Mouse (Mus musculus): ENCODE results near the gene Mogs. TPM values are rescaled to one million over a fixed set of nuclear protein-coding genes. Genes with fewer than 3 reads are reported as not detected.

The Mogs gene
- 91.9 and 97.3 TPM in 2 replicates for polyA plus RNA-seq (2012; rRNA removed)

DNA sequence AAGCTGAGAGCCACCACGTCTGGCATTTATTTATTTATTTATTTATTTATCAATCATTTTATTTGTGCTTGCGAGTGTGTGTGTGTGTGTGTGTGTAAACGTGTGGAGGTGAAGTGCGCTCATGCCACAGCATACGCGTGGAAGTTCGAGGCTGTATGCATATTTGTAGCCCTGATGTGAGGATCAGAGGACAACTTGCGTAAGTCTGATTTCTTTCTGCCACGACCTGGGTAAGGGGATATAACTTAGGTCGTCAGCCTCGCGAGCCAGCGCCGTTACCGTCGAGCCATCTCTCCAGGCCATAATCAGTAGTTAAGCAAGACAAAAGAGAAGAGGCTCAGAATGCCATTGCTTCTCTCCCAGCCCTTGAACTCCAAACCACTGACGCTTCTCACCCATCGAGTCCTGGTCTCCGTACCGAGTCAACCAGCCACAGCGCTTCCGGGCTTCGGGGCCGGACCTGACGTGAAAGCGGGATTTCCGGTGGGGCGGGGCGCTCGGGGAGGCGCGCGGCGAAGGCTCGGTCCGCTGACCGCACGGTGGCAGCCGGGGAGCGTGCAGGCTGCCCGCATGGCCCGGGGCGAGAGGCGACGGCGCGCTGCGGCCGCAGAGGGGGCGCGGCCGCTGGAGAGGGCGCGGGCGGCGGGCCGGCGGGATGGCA lies at the start of gene Mogs:
Mogs (plus strand) TSS at position 486 of the 661 bp plus-strand sequence.

GRCm38 (mm10) chr6:83070247-83070310 lies 45.2 kb upstream of the Mogs start, which contains the start of gene Tlx2:
TSS of gene Tlx2 (minus strand) at chr6:83070293.

GRCm38 (mm10) chr6:83077630-83078323 lies 37.5 kb upstream of the Mogs start, which contains the start of gene Pcgf1:
TSS of gene Pcgf1 (plus strand) at chr6:83077869.

GRCm38 (mm10) chr6:83086121-83087035 lies 28.9 kb upstream of the Mogs start, which contains the start of gene Lbx2:
TSS of gene Lbx2 (plus strand) at chr6:83086367.

DNA sequence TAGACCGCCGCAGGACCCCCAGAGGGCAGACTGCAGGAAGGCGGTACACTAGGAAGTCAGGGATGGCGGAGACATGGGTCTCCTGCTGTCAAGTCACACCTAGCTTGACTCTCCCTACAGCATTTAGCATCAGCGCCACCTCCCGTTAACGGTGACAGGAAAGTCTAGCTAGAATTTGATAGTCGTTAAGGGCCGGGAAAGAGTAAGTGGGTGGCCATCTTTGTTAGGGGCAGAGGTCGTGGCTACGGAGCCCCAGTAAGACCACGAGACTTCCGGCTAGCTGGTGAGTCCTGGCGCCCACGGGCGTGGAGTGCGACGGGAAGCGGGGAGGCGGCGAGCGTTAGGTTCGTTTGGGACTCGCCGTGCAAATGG lies 14.0 kb upstream of the Mogs start, which contains the start of the genes Ccdc142 and Gm42688:
Ccdc142 (plus strand) TSS at position 286 of the 372 bp plus-strand sequence.
Gm42688 (plus strand) TSS at position 302 of the 372 bp plus-strand sequence.

GRCm38 (mm10) chr6:83108762-83109668 lies 6.3 kb upstream of the Mogs start, which contains the start of gene Mrpl53:
TSS of gene Mrpl53 (plus strand) at chr6:83109040.

GRCm38 (mm10) chr6:83120930-83121862 lies 5.9 kb downstream of the Mogs start, which contains the start of gene Wbp1:
TSS of gene Wbp1 (minus strand) at chr6:83121559.

DNA sequence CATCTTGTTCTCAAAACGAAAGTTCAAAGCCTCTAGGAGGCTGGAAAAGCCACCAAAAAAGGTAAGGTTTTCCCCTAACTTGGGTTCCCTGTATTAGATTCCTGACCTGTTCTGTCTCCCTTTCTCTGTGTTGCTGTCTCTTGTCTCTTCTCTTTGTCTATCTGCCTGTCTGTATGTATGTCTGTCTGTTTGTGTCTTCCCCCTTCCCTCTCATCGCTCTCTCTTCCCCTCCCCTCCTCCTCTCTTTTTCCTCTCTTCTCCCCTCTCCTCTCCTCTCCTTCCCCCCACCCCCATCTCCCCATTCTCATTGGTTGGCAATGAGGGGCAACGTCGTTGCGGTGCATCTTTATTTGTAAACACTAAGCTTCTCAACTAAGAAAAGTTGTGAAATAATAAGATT lies 10.0 kb downstream of the Mogs start, which contains the start of gene Ino80b:
Ino80b (minus strand) TSS at position 101 of the 400 bp plus-strand sequence.

DNA sequence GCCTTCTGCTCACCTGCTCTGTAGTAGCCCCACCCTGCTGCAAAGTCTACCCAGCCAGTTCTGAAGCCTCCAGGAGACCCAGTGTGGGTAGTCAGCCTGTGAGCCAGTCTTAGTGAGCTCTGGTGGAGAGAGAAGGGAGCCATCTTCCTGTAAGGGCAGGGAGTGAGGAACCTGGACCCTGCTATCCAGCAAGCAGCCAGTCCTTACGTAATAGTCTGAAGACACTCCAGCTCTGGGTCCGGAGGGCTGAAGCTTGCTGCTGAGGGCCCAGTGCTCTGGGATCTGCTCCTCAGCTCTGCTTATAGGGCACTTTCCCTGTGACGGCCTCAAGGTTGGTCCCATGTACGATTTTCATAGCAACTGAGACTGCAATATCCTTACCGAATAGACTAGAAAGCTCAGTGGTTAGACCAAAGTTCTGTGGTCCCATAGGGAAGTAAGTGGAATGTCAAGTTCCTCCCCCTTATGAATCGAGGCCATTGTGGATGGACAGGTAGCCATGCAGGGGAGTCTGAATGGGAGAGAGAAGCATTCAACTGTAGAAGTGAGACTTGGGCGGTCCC lies 19.7 kb downstream of the Mogs start, which contains the start of gene Rtkn:
Rtkn (plus strand) TSS at position 513 of the 563 bp plus-strand sequence.

DNA sequence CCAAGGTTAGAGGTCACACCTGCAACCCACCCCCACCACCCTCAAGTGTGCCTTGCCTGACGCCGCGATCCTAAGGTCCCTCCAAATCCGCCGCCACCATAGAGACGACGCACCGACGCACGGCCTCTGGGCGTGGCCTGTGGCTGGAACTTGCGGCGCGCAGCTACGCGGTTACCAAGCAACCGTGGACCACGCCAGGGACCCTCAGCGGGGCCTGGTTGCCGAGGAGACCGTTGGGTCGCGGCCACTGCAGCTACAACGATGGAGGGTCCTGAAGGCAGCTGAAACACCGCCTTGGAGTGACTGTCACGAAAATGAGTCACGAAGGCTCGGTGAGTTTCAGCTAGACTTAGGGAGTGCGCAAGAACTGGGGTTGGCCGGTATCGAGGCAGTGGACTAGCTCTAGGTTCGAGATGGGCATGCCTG lies 41.0 kb downstream of the Mogs start, which contains the start of the genes Wdr54 and 1700003E16Rik:
Wdr54 (minus strand) TSS at position 139 of the 426 bp plus-strand sequence.
1700003E16Rik (plus strand) TSS at position 146 of the 426 bp plus-strand sequence.

GRCm38 (mm10) chr6:83165607-83166242 lies 50.4 kb downstream of the Mogs start, which contains the start of gene Dctn1:
TSS of gene Dctn1 (plus strand) at chr6:83165920.

Other genes with a start within 250 kb of the Mogs start
- 1.1 and 1.6 TPM in 2 replicates for gene Sema4f, start 175.7 kb upstream of the Mogs start, polyA plus RNA-seq (2012; rRNA removed)
- 0.44 and 0.59 TPM in 2 replicates for gene M1ap, start 168.6 kb upstream of the Mogs start, polyA plus RNA-seq (2012; rRNA removed)
- gene Dok1, start 82.0 kb upstream of the Mogs start, polyA plus RNA-seq (2012; rRNA removed) = 11.9 and 13.7 TPM in 2 replicates
- 5.0 and 5.3 TPM in 2 replicates for gene Loxl3, start 81.3 kb upstream of the Mogs start, polyA plus RNA-seq (2012; rRNA removed)
- 746 and 821 TPM in 2 replicates for gene Aup1, start 61.0 kb upstream of the Mogs start, polyA plus RNA-seq (2012; rRNA removed)
- gene Htra2, start 60.2 kb upstream of the Mogs start, polyA plus RNA-seq (2012; rRNA removed) = 51.6 and 61.4 TPM in 2 replicates
- 25.8 and 29.2 TPM in 2 replicates for gene Dqx1, start 57.7 kb upstream of the Mogs start, polyA plus RNA-seq (2012; rRNA removed)
- gene Tlx2, start 45.2 kb upstream of the Mogs start, polyA plus RNA-seq (2012; rRNA removed) = 5.6 and 9.6 TPM in 2 replicates
- gene Pcgf1, start 37.6 kb upstream of the Mogs start, polyA plus RNA-seq (2012; rRNA removed) = 12.9 and 13.3 TPM in 2 replicates
- gene Lbx2, start 29.1 kb upstream of the Mogs start, polyA plus RNA-seq (2012; rRNA removed) = 0.57 and 1.5 TPM in 2 replicates
- gene Ccdc142, start 13.9 kb upstream of the Mogs start, polyA plus RNA-seq (2012; rRNA removed) = 11.3 and 12.3 TPM in 2 replicates
- gene Gm42688, start 13.9 kb upstream of the Mogs start, polyA plus RNA-seq (2012; rRNA removed) = 4.3 and 4.6 TPM in 2 replicates
- gene Mrpl53, start 6.5 kb upstream of the Mogs start, polyA plus RNA-seq (2012; rRNA removed) = 69.7 and 85.9 TPM in 2 replicates
- gene Wbp1, start 6.1 kb downstream of the Mogs start, polyA plus RNA-seq (2012; rRNA removed) = 199 and 235 TPM in 2 replicates
- gene Ino80b, start 9.9 kb downstream of the Mogs start, polyA plus RNA-seq (2012; rRNA removed) = 59.8 and 64.1 TPM in 2 replicates
- gene Rtkn, start 20.0 kb downstream of the Mogs start, polyA plus RNA-seq (2012; rRNA removed) = 86.7 and 88.4 TPM in 2 replicates
- 3.4 and 4.4 TPM in 2 replicates for gene Wdr54, start 40.9 kb downstream of the Mogs start, polyA plus RNA-seq (2012; rRNA removed)
- gene 1700003E16Rik, start 40.9 kb downstream of the Mogs start, polyA plus RNA-seq (2012; rRNA removed) = 0.46 and 0.72 TPM in 2 replicates
- 151 and 162 TPM in 2 replicates for gene Dctn1, start 50.4 kb downstream of the Mogs start, polyA plus RNA-seq (2012; rRNA removed)
- gene Slc4a5, start 104.3 kb downstream of the Mogs start, polyA plus RNA-seq (2012; rRNA removed) = 0.21 TPM in 2 replicates
- 3.2 and 3.3 TPM in 2 replicates for gene Mthfd2, start 210.4 kb downstream of the Mogs start, polyA plus RNA-seq (2012; rRNA removed)
- gene Mob1a, start 210.5 kb downstream of the Mogs start, polyA plus RNA-seq (2012; rRNA removed) = 32.4 and 35.1 TPM in 2 replicates
- gene Bola3, start 233.7 kb downstream of the Mogs start, polyA plus RNA-seq (2012; rRNA removed) = 11.6 and 187 TPM in 2 replicates

Data from colon, adult 2 months (tissue).